Mouse (Mus musculus): ENCODE results near the gene Mrpl34. TPM values are rescaled to one million over a fixed set of nuclear protein-coding genes. Genes with fewer than 3 reads are reported as not detected.

Gene Mrpl34
- polyA plus RNA-seq, 1 experiment from 2014 or later, result 165 TPM

- 71% methylated on average over 20 of the region's 20 CpGs for WGBS
These were observed 7.0 kb upstream of the Mrpl34 start for GRCm38 (mm10) chr8:71457659-71458270.

GRCm38 (mm10) chr8:71460716-71461115 is 4.0 kb upstream of the Mrpl34 start:
- Histone ChIP-seq H3K27ac (replicated peaks) (no peak overlapping the region), H3K27me3 (replicated peaks) (peaks cover 17% of the 10 kb centered on the region), H3K9ac (no peak overlapping the region), H3K4me3 (no peak overlapping the region), H3K36me3 (peaks cover 52% of the 10 kb centered on the region), H3K4me1 (peaks cover 34% of the 10 kb centered on the region), H3K4me2 (no peak overlapping the region), H3K9me3 (no peaks in the 10 kb centered on the region)
- WGBS, result 83% methylated on average over 6 of the region's 6 CpGs
- no peak for ATAC-seq (ENCODE audit: extremely low read depth, insufficient number of reproducible peaks, low FRiP score, low TSS enrichment)

More at GRCm38 (mm10) chr8:71457659-71458270, 7.0 kb upstream of the Mrpl34 start:
- no peak overlapping the region for H3K27ac ChIP-seq (replicated peaks)
- peaks cover 20% of the 10 kb centered on the region for H3K27me3 ChIP-seq (replicated peaks)
- no peak for ATAC-seq (ENCODE audit: extremely low read depth, insufficient number of reproducible peaks, low FRiP score, low TSS enrichment)
- H3K36me3 ChIP-seq, result peaks cover 51% of the 10 kb centered on the region
- no peak overlapping the region for H3K4me3 ChIP-seq
- no peak overlapping the region for H3K4me2 ChIP-seq
- peaks cover 17% of the 10 kb centered on the region for H3K4me1 ChIP-seq
- no peak overlapping the region for H3K9ac ChIP-seq
- H3K9me3 ChIP-seq, result no peaks in the 10 kb centered on the region

GRCm38 (mm10) chr8:71461152-71461840 is 3.5 kb upstream of the Mrpl34 start:
- no peak overlapping the region for H3K27ac ChIP-seq (replicated peaks)
- H3K4me2 ChIP-seq, result no peak overlapping the region
- H3K4me3 ChIP-seq, result no peak overlapping the region
- 65% methylated on average over 47 of the region's 47 CpGs for WGBS
- peaks cover 17% of the 10 kb centered on the region for H3K27me3 ChIP-seq (replicated peaks)
- no peak for ATAC-seq (ENCODE audit: extremely low read depth, insufficient number of reproducible peaks, low FRiP score, low TSS enrichment)
- H3K36me3 ChIP-seq, result peaks cover 58% of the 10 kb centered on the region
- no peaks in the 10 kb centered on the region for H3K9me3 ChIP-seq
- peaks cover 40% of the 10 kb centered on the region for H3K4me1 ChIP-seq
- 0 out of 2 replicates have a peak overlapping the region, but pooled peaks have one; percentile 34 for H3K9ac ChIP-seq

GRCm38 (mm10) chr8:71462191-71462590 is 2.6 kb upstream of the Mrpl34 start:
- ATAC-seq (ENCODE audit: extremely low read depth, insufficient number of reproducible peaks, low FRiP score, low TSS enrichment), result no peak
- Histone ChIP-seq H3K9me3 (no peaks in the 10 kb centered on the region), H3K4me3 (peak overlapping the region; percentile 69), H3K9ac (peak overlapping the region; percentile 86), H3K4me1 (peaks cover 36% of the 10 kb centered on the region), H3K4me2 (peak overlapping the region; percentile 95), H3K27ac (replicated peaks) (no peak overlapping the region), H3K27me3 (replicated peaks) (peaks cover 17% of the 10 kb centered on the region), H3K36me3 (peaks cover 57% of the 10 kb centered on the region)
- WGBS, result 66% methylated on average over 4 of the region's 4 CpGs

- no peaks in the 10 kb centered on the region for H3K9me3 ChIP-seq
- peaks cover 17% of the 10 kb centered on the region for H3K27me3 ChIP-seq (replicated peaks)
- peaks cover 36% of the 10 kb centered on the region for H3K4me1 ChIP-seq
- peaks cover 51% of the 10 kb centered on the region for H3K36me3 ChIP-seq
- 10% methylated on average over 16 of the region's 16 CpGs for WGBS
- ATAC-seq (ENCODE audit: extremely low read depth, insufficient number of reproducible peaks, low FRiP score, low TSS enrichment), result no peak
- H3K27ac ChIP-seq (replicated peaks), result peak overlapping the region; percentile 94
- H3K9ac ChIP-seq, result peak overlapping the region; percentile 86
- H3K4me3 ChIP-seq, result peak overlapping the region; percentile 69
- H3K4me2 ChIP-seq, result peak overlapping the region; percentile 95
These were observed 2.0 kb upstream of the Mrpl34 start for GRCm38 (mm10) chr8:71462786-71463185.

- H3K27ac ChIP-seq (replicated peaks), result peak within 1 kb of the TSS; percentile 94
- H3K27me3 ChIP-seq (replicated peaks), result peaks cover 17% of the 10 kb centered on the region
- H3K9me3 ChIP-seq, result no peaks in the 10 kb centered on the region
- H3K4me1 ChIP-seq, result peaks cover 37% of the 10 kb centered on the region
- peak within 1 kb of the TSS; percentile 69 for H3K4me3 ChIP-seq
- peak; percentile 79 for ATAC-seq (ENCODE audit: extremely low read depth, insufficient number of reproducible peaks, low FRiP score, low TSS enrichment)
- H3K36me3 ChIP-seq, result peaks cover 46% of the 10 kb centered on the region
- peak within 1 kb of the TSS; percentile 86 for H3K9ac ChIP-seq
- H3K4me2 ChIP-seq, result peak within 1 kb of the TSS; percentile 95
- under 1% methylated on average over 55 of the region's 55 CpGs for WGBS
These were observed 1.3 kb upstream of the Mrpl34 start, which contains the start of gene Abhd8 for GRCm38 (mm10) chr8:71463188-71464033. Abhd8 (minus strand) TSS chr8:71463655.

GRCm38 (mm10) chr8:71465733-71466132 is 974 bp downstream of the Mrpl34 start:
- Histone ChIP-seq H3K4me2 (peak overlapping the region; percentile 95), H3K27me3 (replicated peaks) (peaks cover 17% of the 10 kb centered on the region), H3K36me3 (peaks cover 27% of the 10 kb centered on the region), H3K27ac (replicated peaks) (peak overlapping the region; percentile 90; the same call in 1 of the 2 replicates), H3K4me3 (peak overlapping the region; percentile 69), H3K9me3 (no peaks in the 10 kb centered on the region), H3K9ac (peak overlapping the region; percentile 88), H3K4me1 (peaks cover 52% of the 10 kb centered on the region)
- WGBS, result 63% methylated on average over 8 of the region's 8 CpGs
- no peak for ATAC-seq (ENCODE audit: extremely low read depth, insufficient number of reproducible peaks, low FRiP score, low TSS enrichment)

- no peak overlapping the region for H3K4me3 ChIP-seq
- 91% methylated on average over 5 of the region's 5 CpGs for WGBS
- peak overlapping the region; percentile 95; the same call in 1 of the 2 replicates for H3K4me2 ChIP-seq
- peaks cover 13% of the 10 kb centered on the region for H3K27me3 ChIP-seq (replicated peaks)
- ATAC-seq (ENCODE audit: extremely low read depth, insufficient number of reproducible peaks, low FRiP score, low TSS enrichment), result no peak
- no peak overlapping the region for H3K9ac ChIP-seq
- no peaks in the 10 kb centered on the region for H3K9me3 ChIP-seq
- peaks cover 52% of the 10 kb centered on the region for H3K4me1 ChIP-seq
- no peak overlapping the region for H3K27ac ChIP-seq (replicated peaks)
- peaks cover 27% of the 10 kb centered on the region for H3K36me3 ChIP-seq
These were observed 1.4 kb downstream of the Mrpl34 start for GRCm38 (mm10) chr8:71466198-71466597.

GRCm38 (mm10) chr8:71467201-71467600 is 2.4 kb downstream of the Mrpl34 start:
- ATAC-seq (ENCODE audit: extremely low read depth, insufficient number of reproducible peaks, low FRiP score, low TSS enrichment), result no peak
- 89% methylated on average over 2 of the region's 2 CpGs for WGBS

GRCm38 (mm10) chr8:71468001-71468400 is 3.2 kb downstream of the Mrpl34 start:
- H3K4me3 ChIP-seq, result no peak overlapping the region
- H3K36me3 ChIP-seq, result peaks cover 38% of the 10 kb centered on the region
- peaks cover 37% of the 10 kb centered on the region for H3K4me1 ChIP-seq
- H3K27me3 ChIP-seq (replicated peaks), result no peaks in the 10 kb centered on the region
- 86% methylated on average over 1 of the region's 1 CpGs for WGBS
- ATAC-seq (ENCODE audit: extremely low read depth, insufficient number of reproducible peaks, low FRiP score, low TSS enrichment), result no peak
- H3K4me2 ChIP-seq, result no peak overlapping the region
- H3K27ac ChIP-seq (replicated peaks), result no peak overlapping the region
- no peaks in the 10 kb centered on the region for H3K9me3 ChIP-seq
- no peak overlapping the region for H3K9ac ChIP-seq

More at GRCm38 (mm10) chr8:71467201-71467600, 2.4 kb downstream of the Mrpl34 start:
- no peak overlapping the region for H3K9ac ChIP-seq
- H3K4me2 ChIP-seq, result no peak overlapping the region
- peaks cover 3% of the 10 kb centered on the region; the same call in 1 of the 2 replicates for H3K27me3 ChIP-seq (replicated peaks)
- H3K9me3 ChIP-seq, result no peaks in the 10 kb centered on the region
- H3K4me3 ChIP-seq, result no peak overlapping the region
- H3K4me1 ChIP-seq, result peaks cover 45% of the 10 kb centered on the region
- peaks cover 30% of the 10 kb centered on the region for H3K36me3 ChIP-seq
- no peak overlapping the region for H3K27ac ChIP-seq (replicated peaks)

- Histone ChIP-seq H3K27me3 (replicated peaks) (no peaks in the 10 kb centered on the region), H3K4me1 (peaks cover 33% of the 10 kb centered on the region), H3K9ac (peak within 1 kb of the TSS; percentile 86), H3K27ac (replicated peaks) (peak within 1 kb of the TSS; percentile 53), H3K4me2 (peak within 1 kb of the TSS; percentile 93), H3K9me3 (no peaks in the 10 kb centered on the region), H3K36me3 (peaks cover 47% of the 10 kb centered on the region), H3K4me3 (peak within 1 kb of the TSS; percentile 69)
- under 1% methylated on average over 45 of the region's 52 CpGs for WGBS
- ATAC-seq (ENCODE audit: extremely low read depth, insufficient number of reproducible peaks, low FRiP score, low TSS enrichment), result peak; percentile 86
These were observed 4.2 kb downstream of the Mrpl34 start, which contains the start of gene Dda1 for GRCm38 (mm10) chr8:71468916-71469315. Dda1 (plus strand) TSS chr8:71469199.

Data from heart, embryonic 13.5 days (tissue).